Mouse (Mus musculus) midbrain, postnatal 0 days (tissue): Measurements from ENCODE around the gene Rhbdf1. TPM values are rescaled to one million over a fixed set of nuclear protein-coding genes. Genes with fewer than 3 reads are reported as not detected.
A peak's percentile ranks its signal among the peaks of the same experiment; 100 is the strongest.

ENCODE experiments used
- ATAC-seq: fragments of 200-750 bp; cut with Nextera tagmentation; 2 replicates; pipeline ENCODE4 v1.8.0; 2017; ENCODE audit warnings: moderate number of reproducible peaks, mild to moderate bottlenecking, moderate TSS enrichment, moderate library complexity; ENCODE audit not compliant: low FRiP score
- DNase-seq: peaks from one replicate; pipeline ENCODE4 v3.0.0-alpha.2; 2015; ENCODE audit warnings: low spot score
- H3K27ac ChIP-seq: fragments of 300-500 bp; sonication (generic); 2 replicates; pipeline ENCODE4 v1.5.1; 2014; ENCODE audit warnings: low read depth, mild to moderate bottlenecking, low read length, mixed read lengths
- H3K27me3 ChIP-seq: fragments of 300-500 bp; sonication (generic); 2 replicates; pipeline ENCODE4 v1.6.1; 2014; ENCODE audit warnings: low read length, control low read depth, mixed read lengths; ENCODE audit not compliant: insufficient read depth
- H3K36me3 ChIP-seq: fragments of 300-500 bp; sonication (generic); 2 replicates; pipeline ENCODE4 v1.6.1; 2014; ENCODE audit warnings: low read length, control low read depth, mixed read lengths; ENCODE audit not compliant: insufficient read depth
- H3K4me1 ChIP-seq: fragments of 300-500 bp; sonication (generic); 2 replicates; pipeline ENCODE4 v1.6.1; 2014; ENCODE audit warnings: mild to moderate bottlenecking, control low read depth, antibody characterized with exemption, low read length, mixed read lengths; ENCODE audit not compliant: insufficient read depth
- H3K4me2 ChIP-seq: fragments of 300-500 bp; sonication (generic); 2 replicates; pipeline ENCODE4 v1.6.1; 2014; ENCODE audit warnings: low read depth, mild to moderate bottlenecking, low read length, mixed read lengths; ENCODE audit not compliant: poor library complexity, severe bottlenecking
- H3K4me3 ChIP-seq: fragments of 300-500 bp; sonication (generic); 2 replicates; pipeline ENCODE4 v1.5.1; 2014; ENCODE audit warnings: low read depth, mild to moderate bottlenecking, low read length, moderate library complexity
- H3K9ac ChIP-seq: fragments of 300-500 bp; sonication (generic); replicated peaks from 2 replicates; pipeline ENCODE4 v1.6.1; 2014; ENCODE audit warnings: mild to moderate bottlenecking, low read length, moderate library complexity, mixed read lengths; ENCODE audit not compliant: poor library complexity, severe bottlenecking
- H3K9me3 ChIP-seq: fragments of 300-500 bp; sonication (generic); 2 replicates; pipeline ENCODE4 v1.6.1; 2016; ENCODE audit warnings: low read length, control low read depth
- CTCF ChIP-seq: IDR thresholded peaks from 2 replicates; pipeline ENCODE4 v1.5.1; 2016; ENCODE audit warnings: antibody characterized with exemption, mild to moderate bottlenecking
- WGBS: fragments of 180-500 bp; shearing (Covaris S2); extraction: QIAGEN DNeasy Blood & Tissue Kit; methylation state at CpG from one replicate; pipeline ENCODE4 v1.1.7; 2014; 5-methylcytosine and 5-hydroxymethylcytosine counted together
- polyA plus RNA-seq: library from polyadenylated mRNA; unstranded; fragments of >200 nt; fragmentation: Nextera tagmentation; extraction: Ambion mirVana; gene quantifications from 2 replicates; pipeline ENCODE4 v1.2.1, GENCODE M21; 2015
- total RNA-seq: library from RNA; depleted of rRNA; stranded (reverse); fragments of >200 nt; gene quantifications from 2 replicates; pipeline ENCODE4 v1.2.3, GENCODE M21; 2014

Rhbdf1 gene
- total and polyA plus RNA-seq, 2 experiments from 2014 or later = 17.6 to 55.6 TPM

GRCm38 (mm10) chr11:32187256-32187655 lies 34.8 kb downstream of the Rhbdf1 start:
- Histone ChIP-seq H3K4me1 (no peaks in the 10 kb centered on the region), H3K9me3 (no peaks in the 10 kb centered on the region), H3K9ac (no peak overlapping the region), H3K4me2 (no peak overlapping the region), H3K27ac (no peak overlapping the region), H3K27me3 (no peaks in the 10 kb centered on the region), H3K36me3 (no peaks in the 10 kb centered on the region), H3K4me3 (no peak overlapping the region)
- DNase-seq (no peak), ATAC-seq (no peak)
- peak; percentile 31 for TF ChIP-seq CTCF
- 93% methylated on average over 4 of the region's 4 CpGs for WGBS

- Histone ChIP-seq H3K27me3 (no peaks in the 10 kb centered on the region), H3K9me3 (no peaks in the 10 kb centered on the region), H3K4me2 (no peak overlapping the region), H3K27ac (no peak overlapping the region), H3K9ac (no peak overlapping the region), H3K4me1 (no peaks in the 10 kb centered on the region), H3K36me3 (no peaks in the 10 kb centered on the region), H3K4me3 (no peak overlapping the region)
- TF ChIP-seq CTCF = no peak
- WGBS = 78% methylated on average over 3 of the region's 3 CpGs
- ATAC-seq (no peak), DNase-seq (no peak)
Measured at GRCm38 (mm10) chr11:32186031-32186430, 36.1 kb downstream of the Rhbdf1 start.

GRCm38 (mm10) chr11:32184469-32184868 lies 37.6 kb downstream of the Rhbdf1 start:
- no peaks in the 10 kb centered on the region for H3K9me3 ChIP-seq

GRCm38 (mm10) chr11:32181973-32182868 lies 39.9 kb downstream of the Rhbdf1 start:
- 47% methylated on average over 25 of the region's 25 CpGs for WGBS
- peak; percentile 89 for TF ChIP-seq CTCF
- DNase-seq = peak; percentile 91
- Histone ChIP-seq H3K4me2 (peak overlapping the region; percentile 33), H3K27me3 (no peaks in the 10 kb centered on the region), H3K9me3 (no peaks in the 10 kb centered on the region), H3K9ac (no peak overlapping the region), H3K27ac (no peak overlapping the region), H3K4me3 (peak overlapping the region; percentile 15; the same call in 1 of the 2 replicates), H3K36me3 (no peaks in the 10 kb centered on the region), H3K4me1 (no peaks in the 10 kb centered on the region)
- no peak for ATAC-seq

More at GRCm38 (mm10) chr11:32184469-32184868, 37.6 kb downstream of the Rhbdf1 start:
- no peak for TF ChIP-seq CTCF
- 87% methylated on average over 8 of the region's 8 CpGs for WGBS
- no peak for ATAC-seq
- Histone ChIP-seq H3K4me2 (no peak overlapping the region), H3K4me3 (no peak overlapping the region), H3K27ac (no peak overlapping the region), H3K36me3 (no peaks in the 10 kb centered on the region), H3K9ac (no peak overlapping the region), H3K27me3 (no peaks in the 10 kb centered on the region), H3K4me1 (no peaks in the 10 kb centered on the region)
- no peak for DNase-seq

- TF ChIP-seq CTCF = no peak
Measured at GRCm38 (mm10) chr11:32181246-32181645, 40.9 kb downstream of the Rhbdf1 start.

GRCm38 (mm10) chr11:32178506-32178905 lies 43.6 kb downstream of the Rhbdf1 start:
- H3K27me3 ChIP-seq = no peaks in the 10 kb centered on the region
- TF ChIP-seq CTCF = no peak
- no peak for ATAC-seq
- DNase-seq = no peak
- no peak overlapping the region for H3K9ac ChIP-seq
- H3K9me3 ChIP-seq = no peaks in the 10 kb centered on the region
- no peaks in the 10 kb centered on the region for H3K36me3 ChIP-seq
- H3K27ac ChIP-seq = no peak overlapping the region
- H3K4me2 ChIP-seq = no peak overlapping the region
- no peak overlapping the region for H3K4me3 ChIP-seq
- WGBS = 88% methylated on average over 1 of the region's 1 CpGs
- no peaks in the 10 kb centered on the region for H3K4me1 ChIP-seq

More at GRCm38 (mm10) chr11:32181246-32181645, 40.9 kb downstream of the Rhbdf1 start:
- WGBS = 81% methylated on average over 4 of the region's 4 CpGs
- Histone ChIP-seq H3K4me2 (no peak overlapping the region), H3K9me3 (no peaks in the 10 kb centered on the region), H3K4me3 (no peak overlapping the region), H3K27ac (no peak overlapping the region), H3K36me3 (no peaks in the 10 kb centered on the region), H3K9ac (no peak overlapping the region), H3K4me1 (no peaks in the 10 kb centered on the region), H3K27me3 (no peaks in the 10 kb centered on the region)
- ATAC-seq (no peak), DNase-seq (no peak)
